Mouse (Mus musculus) liver, embryonic 14.5 days (tissue): ENCODE results near the gene Zfp109.

Experiments
- CTCF ChIP-seq: IDR thresholded peaks from 2 replicates; pipeline ENCODE4 v1.5.1; 2016; ENCODE audit warnings: antibody characterized with exemption, low read depth, control low read depth
- EP300 ChIP-seq: IDR thresholded peaks from 2 replicates; pipeline ENCODE4 v1.6.1; 2016; ENCODE audit warnings: antibody characterized with exemption, low read depth

- TF ChIP-seq CTCF = no peak
- no peak for TF ChIP-seq EP300
Observed at GRCm38 (mm10) chr7:24208282-24208886, 29.0 kb downstream of the Zfp109 start.
